Mouse (Mus musculus) limb, embryonic 12.5 days (tissue): Measurements from ENCODE around the gene Dgcr8. TPM values are rescaled to one million over a fixed set of nuclear protein-coding genes. Genes with fewer than 3 reads are reported as not detected.

ENCODE experiments used
- ATAC-seq: fragments of 200-750 bp; cut with Nextera tagmentation; 2 replicates; pipeline ENCODE4 v1.8.0; 2017; ENCODE audit warnings: low read depth, moderate TSS enrichment; ENCODE audit not compliant: insufficient number of reproducible peaks, insufficient read depth, low FRiP score, low TSS enrichment
- H3K27ac ChIP-seq: fragments of 300-500 bp; sonication (generic); 2 replicates; pipeline ENCODE4 v1.5.1; 2016; ENCODE audit warnings: mild to moderate bottlenecking, moderate library complexity
- H3K27me3 ChIP-seq: fragments of 300-500 bp; sonication (generic); 2 replicates; pipeline ENCODE4 v1.6.1; 2016; ENCODE audit warnings: mild to moderate bottlenecking, moderate library complexity
- H3K36me3 ChIP-seq: fragments of 300-500 bp; sonication (generic); 2 replicates; pipeline ENCODE4 v1.6.1; 2016; ENCODE audit warnings: mild to moderate bottlenecking, moderate library complexity
- H3K4me1 ChIP-seq: fragments of 300-500 bp; sonication (generic); replicated peaks from 2 replicates; pipeline ENCODE4 v1.6.1; 2016
- H3K4me2 ChIP-seq: fragments of 300-500 bp; sonication (generic); 2 replicates; pipeline ENCODE4 v1.6.1; 2016; ENCODE audit warnings: mild to moderate bottlenecking, moderate library complexity
- H3K4me3 ChIP-seq: fragments of 300-500 bp; sonication (generic); replicated peaks from 2 replicates; pipeline ENCODE4 v1.5.1; 2016; ENCODE audit warnings: mild to moderate bottlenecking
- H3K9ac ChIP-seq: fragments of 300-500 bp; sonication (generic); replicated peaks from 2 replicates; pipeline ENCODE4 v1.6.1; 2016; ENCODE audit warnings: mild to moderate bottlenecking, moderate library complexity
- H3K9me3 ChIP-seq: fragments of 300-500 bp; sonication (generic); 2 replicates; pipeline ENCODE4 v1.6.1; 2016; ENCODE audit warnings: mild to moderate bottlenecking, moderate library complexity
- WGBS: fragments of 180-500 bp; shearing (Covaris S2); methylation state at CpG from one replicate; pipeline ENCODE4 v1.1.7; 2016; 5-methylcytosine and 5-hydroxymethylcytosine counted together
- polyA plus RNA-seq: library from polyadenylated mRNA; unstranded; fragments of >200 nt; fragmentation: Nextera tagmentation; extraction: Ambion mirVana; gene quantifications from 2 replicates; pipeline ENCODE4 v1.2.1, GENCODE M21; 2016

The Dgcr8 gene
- 41.7 and 42.9 TPM in 2 replicates for polyA plus RNA-seq

DNA sequence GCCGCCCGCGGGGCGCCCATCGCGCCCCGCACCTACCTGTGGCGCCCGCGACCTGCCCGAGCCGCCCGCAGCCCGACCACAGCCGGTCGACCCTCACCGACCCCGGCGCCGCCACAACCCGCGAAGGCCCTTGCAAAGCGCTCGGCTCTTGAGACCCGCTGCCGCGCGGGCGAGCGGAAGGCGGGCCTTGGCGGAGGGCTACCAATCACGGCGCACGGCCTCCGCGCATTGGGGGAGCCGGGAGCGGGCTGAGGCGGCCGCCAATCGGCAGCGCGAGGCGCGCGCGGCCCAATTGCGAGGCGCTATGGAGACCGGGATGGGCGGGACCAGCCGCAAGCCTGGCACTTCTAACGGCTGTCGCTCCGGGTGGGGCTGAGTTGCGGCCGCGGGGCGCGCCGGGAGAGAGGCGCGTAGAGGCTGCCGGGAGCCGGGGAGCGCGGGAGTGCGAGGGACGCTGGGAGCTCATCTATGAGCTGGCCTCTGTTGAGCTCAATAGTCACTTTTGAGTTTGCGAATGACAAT is at the start of gene Dgcr8:
Gene Dgcr8, minus strand, starts transcription at position 180 of the 522 bp plus-strand sequence.
- Histone ChIP-seq H3K4me1 (peaks cover 28% of the 10 kb centered on the region), H3K36me3 (peaks cover 33% of the 10 kb centered on the region), H3K4me3 (peak within 1 kb of the TSS; percentile 94), H3K9ac (peak within 1 kb of the TSS; percentile 97), H3K9me3 (no peaks in the 10 kb centered on the region), H3K27ac (peak within 1 kb of the TSS; percentile 91), H3K27me3 (no peaks in the 10 kb centered on the region), H3K4me2 (peak within 1 kb of the TSS; percentile 97)
- WGBS: under 1% methylated on average over 56 of the region's 71 CpGs
- ATAC-seq: peak; percentile 99

DNA sequence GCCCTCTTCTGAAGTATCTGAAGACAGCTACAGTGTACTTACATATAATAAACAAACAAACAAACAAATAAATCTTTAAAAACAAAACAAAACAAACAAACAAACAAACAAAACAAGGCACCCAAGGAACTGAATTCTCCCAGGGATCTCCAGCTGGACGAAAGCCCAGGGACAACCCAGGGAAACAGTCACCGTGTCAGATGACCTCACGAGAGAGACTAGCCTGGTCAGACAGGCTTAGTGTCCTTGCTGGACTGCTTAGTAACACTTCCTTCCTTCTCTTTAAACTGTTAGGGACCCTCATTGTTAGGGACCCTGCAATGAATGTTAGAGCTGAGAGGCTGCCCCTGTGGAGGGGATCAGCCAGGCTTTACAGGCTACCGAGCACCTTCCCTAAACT is 48.2 kb upstream of the Dgcr8 start:
- H3K4me3 ChIP-seq: no peak overlapping the region
- H3K4me2 ChIP-seq: no peak overlapping the region
- H3K9me3 ChIP-seq: no peaks in the 10 kb centered on the region
- no peaks in the 10 kb centered on the region for H3K27me3 ChIP-seq
- no peak for ATAC-seq
- no peak overlapping the region for H3K9ac ChIP-seq
- 85% methylated on average over 4 of the region's 4 CpGs for WGBS
- no peaks in the 10 kb centered on the region for H3K4me1 ChIP-seq
- H3K36me3 ChIP-seq: no peaks in the 10 kb centered on the region
- no peak overlapping the region for H3K27ac ChIP-seq

DNA sequence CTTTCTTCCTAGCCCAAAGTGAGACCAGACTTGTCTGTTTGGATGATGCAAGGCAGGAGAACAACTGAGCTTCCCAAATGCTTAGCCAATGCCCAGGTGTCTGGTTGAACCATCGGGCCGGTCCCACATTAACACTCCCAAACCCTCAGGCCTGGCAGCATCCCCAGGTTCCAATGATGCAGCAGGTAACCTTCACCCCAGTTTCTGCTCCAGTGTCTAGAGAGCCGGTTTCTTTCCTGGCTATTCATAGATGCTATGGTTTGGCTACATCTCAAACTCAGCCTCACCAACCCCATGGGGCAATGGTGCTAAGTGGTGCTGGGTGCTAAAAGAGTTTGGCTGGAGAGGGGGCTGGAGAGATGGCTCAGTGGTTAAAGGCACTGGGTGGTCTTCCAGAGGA is 46.9 kb upstream of the Dgcr8 start:
- ATAC-seq: no peak
- H3K36me3 ChIP-seq: no peaks in the 10 kb centered on the region
- no peak overlapping the region for H3K9ac ChIP-seq
- H3K4me1 ChIP-seq: no peaks in the 10 kb centered on the region
- H3K4me3 ChIP-seq: no peak overlapping the region
- no peaks in the 10 kb centered on the region for H3K27me3 ChIP-seq
- no peak overlapping the region for H3K4me2 ChIP-seq
- 89% methylated on average over 3 of the region's 3 CpGs for WGBS
- H3K9me3 ChIP-seq: no peaks in the 10 kb centered on the region
- H3K27ac ChIP-seq: no peak overlapping the region

DNA sequence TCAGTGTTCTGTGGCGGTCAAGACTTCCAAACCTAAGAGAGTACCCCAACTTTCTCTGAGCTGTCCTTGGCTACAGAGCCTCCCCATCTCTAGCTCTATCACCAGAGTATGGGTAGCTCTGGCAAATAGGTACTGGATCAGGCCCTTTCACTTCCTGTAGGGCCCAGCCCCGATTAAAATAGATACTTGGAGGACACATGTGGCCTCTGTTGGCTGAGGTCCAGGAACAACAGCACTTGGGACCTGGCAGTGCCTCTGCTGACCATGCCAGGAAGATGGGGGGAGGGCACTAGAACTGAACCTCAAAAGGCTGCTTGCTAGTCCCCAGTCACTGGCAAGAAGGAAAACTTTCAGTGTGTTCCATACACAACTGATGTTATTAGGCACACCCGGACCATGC is 44.9 kb upstream of the Dgcr8 start:
- 84% methylated on average over 3 of the region's 3 CpGs for WGBS
- Histone ChIP-seq H3K27ac (no peak overlapping the region), H3K9me3 (no peaks in the 10 kb centered on the region), H3K4me2 (no peak overlapping the region), H3K36me3 (no peaks in the 10 kb centered on the region), H3K4me1 (no peaks in the 10 kb centered on the region), H3K4me3 (no peak overlapping the region), H3K27me3 (no peaks in the 10 kb centered on the region), H3K9ac (no peak overlapping the region)
- no peak for ATAC-seq

DNA sequence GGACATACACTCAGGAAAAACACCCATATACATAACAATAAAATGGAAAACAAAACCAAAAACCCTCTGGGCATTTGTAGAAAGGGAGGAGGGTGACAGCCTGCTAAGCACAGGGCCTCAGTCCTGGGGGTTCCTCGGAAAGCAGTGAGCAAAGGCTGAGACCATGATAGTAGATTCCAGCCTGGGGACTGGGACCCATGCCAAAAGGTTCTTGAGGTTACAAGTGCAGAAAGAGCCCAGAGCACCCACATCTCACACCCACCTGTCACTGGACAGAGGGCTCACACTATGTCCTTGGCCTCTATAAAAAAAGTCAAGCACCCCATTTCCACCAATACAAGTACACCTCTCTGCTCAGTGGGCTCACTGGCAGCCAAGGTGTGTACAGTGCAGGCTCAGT is 39.5 kb upstream of the Dgcr8 start:
- no peak overlapping the region for H3K4me2 ChIP-seq
- H3K4me1 ChIP-seq: no peaks in the 10 kb centered on the region
- no peak overlapping the region for H3K9ac ChIP-seq
- H3K9me3 ChIP-seq: no peaks in the 10 kb centered on the region
- no peak for ATAC-seq
- H3K36me3 ChIP-seq: no peaks in the 10 kb centered on the region
- WGBS: 91% methylated on average over 1 of the region's 1 CpGs
- H3K4me3 ChIP-seq: no peak overlapping the region
- no peak overlapping the region for H3K27ac ChIP-seq
- H3K27me3 ChIP-seq: no peaks in the 10 kb centered on the region

DNA sequence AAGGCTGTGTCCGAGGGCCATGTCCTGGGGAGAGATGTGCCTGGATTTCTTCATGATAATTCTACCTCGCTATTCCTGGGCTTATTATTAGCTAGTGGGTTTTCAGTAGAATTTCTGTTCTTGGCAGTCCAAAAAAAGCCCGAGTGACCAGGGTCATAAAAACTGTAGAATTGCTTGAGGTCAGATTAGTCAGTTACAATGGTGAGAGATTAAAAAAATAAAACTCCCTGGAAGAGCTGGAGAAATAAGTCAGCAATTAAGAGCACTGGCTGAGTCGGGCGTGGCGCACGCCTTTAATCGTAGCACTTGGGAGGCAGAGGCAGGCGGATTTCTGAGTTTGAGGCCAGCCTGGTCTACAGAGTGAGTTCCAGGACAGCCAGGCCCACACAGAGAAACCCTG is 38.9 kb upstream of the Dgcr8 start:
- Histone ChIP-seq H3K9ac (no peak overlapping the region), H3K4me2 (no peak overlapping the region), H3K36me3 (no peaks in the 10 kb centered on the region), H3K27me3 (no peaks in the 10 kb centered on the region), H3K9me3 (no peaks in the 10 kb centered on the region), H3K4me3 (no peak overlapping the region), H3K4me1 (no peaks in the 10 kb centered on the region), H3K27ac (no peak overlapping the region)
- 89% methylated on average over 9 of the region's 9 CpGs for WGBS
- no peak for ATAC-seq

DNA sequence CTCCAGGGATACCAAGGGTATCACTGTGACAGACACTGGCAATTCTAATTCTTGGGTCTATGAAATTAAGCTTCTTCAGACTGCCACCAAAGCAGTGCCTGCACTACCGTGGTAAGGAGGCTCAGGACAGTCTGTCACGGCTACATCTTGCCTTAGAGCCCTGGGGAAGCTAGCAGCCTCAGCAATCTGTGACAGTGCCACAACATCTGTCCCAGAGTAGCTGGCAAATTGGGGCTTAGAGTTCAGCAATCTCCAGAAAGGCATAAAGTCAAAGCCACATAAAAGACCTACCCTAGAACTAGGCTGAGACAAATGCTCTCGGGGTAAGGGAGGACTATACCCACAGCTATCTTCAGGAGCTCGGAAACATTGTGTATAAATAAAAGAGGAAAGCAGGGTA is 36.7 kb upstream of the Dgcr8 start:
- no peak for ATAC-seq
- Histone ChIP-seq H3K4me2 (no peak overlapping the region), H3K27ac (no peak overlapping the region), H3K27me3 (no peaks in the 10 kb centered on the region), H3K4me3 (no peak overlapping the region), H3K9me3 (no peaks in the 10 kb centered on the region), H3K9ac (no peak overlapping the region), H3K36me3 (no peaks in the 10 kb centered on the region), H3K4me1 (no peaks in the 10 kb centered on the region)
- 75% methylated on average over 4 of the region's 4 CpGs for WGBS

DNA sequence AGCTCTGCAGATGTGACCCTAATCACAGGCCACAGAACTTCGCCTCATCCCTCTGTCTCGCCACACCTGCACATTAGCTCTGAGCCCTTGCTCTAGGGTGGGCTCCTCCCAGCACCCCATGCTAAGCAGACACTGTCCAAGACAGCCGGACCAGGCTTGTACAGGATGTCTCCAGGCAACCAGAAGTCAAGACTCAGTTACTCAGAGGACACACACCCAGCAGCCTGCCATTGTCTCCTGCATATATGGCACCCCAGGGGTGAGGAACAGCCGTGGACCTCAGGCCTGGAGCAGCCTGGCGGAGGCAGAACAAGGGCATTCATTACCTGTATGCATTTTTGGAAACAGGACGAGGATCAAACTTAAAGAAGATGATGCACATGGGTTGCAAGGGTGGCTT is 35.0 kb upstream of the Dgcr8 start:
- no peak overlapping the region for H3K4me2 ChIP-seq
- no peak for ATAC-seq

DNA sequence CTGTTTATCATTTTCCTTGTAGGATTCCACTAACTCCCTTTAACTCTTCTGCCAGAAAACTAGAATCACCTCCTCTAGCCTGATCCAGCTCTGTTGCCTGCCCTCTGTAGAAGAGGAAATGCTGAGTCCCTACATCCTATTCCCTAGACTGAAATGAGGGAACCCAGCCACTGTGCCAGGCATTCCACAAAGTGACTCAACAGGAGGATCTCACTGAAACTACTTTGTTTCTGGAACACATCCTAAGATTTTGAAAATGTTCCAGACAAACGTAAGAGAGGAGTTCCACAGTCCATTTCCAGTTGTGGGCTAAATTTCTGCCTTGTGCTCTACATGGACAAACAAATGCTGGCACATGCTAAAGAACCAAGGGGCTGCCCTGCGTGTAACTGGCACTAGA is 34.4 kb upstream of the Dgcr8 start:
- Histone ChIP-seq H3K4me3 (no peak overlapping the region), H3K27me3 (no peaks in the 10 kb centered on the region), H3K36me3 (no peaks in the 10 kb centered on the region), H3K9me3 (no peaks in the 10 kb centered on the region), H3K4me2 (no peak overlapping the region), H3K9ac (0 out of 2 replicates have a peak overlapping the region, but pooled peaks have one; percentile 8), H3K4me1 (no peaks in the 10 kb centered on the region), H3K27ac (no peak overlapping the region)
- WGBS: 78% methylated on average over 2 of the region's 2 CpGs
- ATAC-seq: no peak

More for the DNA sequence above, 35.0 kb upstream of the Dgcr8 start:
- Histone ChIP-seq H3K27me3 (no peaks in the 10 kb centered on the region), H3K9ac (0 out of 2 replicates have a peak overlapping the region, but pooled peaks have one; percentile 8), H3K4me3 (no peak overlapping the region), H3K27ac (no peak overlapping the region), H3K4me1 (no peaks in the 10 kb centered on the region), H3K36me3 (no peaks in the 10 kb centered on the region), H3K9me3 (no peaks in the 10 kb centered on the region)
- WGBS: 82% methylated on average over 6 of the region's 6 CpGs

DNA sequence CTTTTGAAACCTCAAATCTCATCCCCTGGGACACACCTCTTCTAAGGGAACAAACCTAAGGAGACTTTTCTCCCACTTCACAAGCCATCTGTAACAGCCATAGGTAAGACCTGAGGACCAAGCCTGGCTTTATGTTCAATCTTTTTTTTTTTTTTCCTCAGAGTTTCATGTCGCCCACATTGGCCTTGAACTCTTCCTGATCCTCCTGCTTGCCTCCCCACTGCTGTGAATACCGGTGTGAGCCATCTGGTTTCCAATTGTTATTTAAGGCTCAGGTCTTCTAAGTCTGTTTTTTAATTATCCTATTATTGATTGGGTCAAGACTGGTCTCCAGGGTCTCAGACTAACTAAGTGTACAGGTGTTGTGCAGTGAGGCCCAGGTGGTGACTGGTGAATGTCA is 32.4 kb upstream of the Dgcr8 start:
- H3K9me3 ChIP-seq: no peaks in the 10 kb centered on the region
- no peaks in the 10 kb centered on the region for H3K36me3 ChIP-seq
- H3K9ac ChIP-seq: no peak overlapping the region
- ATAC-seq: no peak
- H3K4me1 ChIP-seq: no peaks in the 10 kb centered on the region
- no peak overlapping the region for H3K4me2 ChIP-seq
- 66% methylated on average over 2 of the region's 2 CpGs for WGBS
- no peak overlapping the region for H3K27ac ChIP-seq
- H3K27me3 ChIP-seq: no peaks in the 10 kb centered on the region
- no peak overlapping the region for H3K4me3 ChIP-seq

DNA sequence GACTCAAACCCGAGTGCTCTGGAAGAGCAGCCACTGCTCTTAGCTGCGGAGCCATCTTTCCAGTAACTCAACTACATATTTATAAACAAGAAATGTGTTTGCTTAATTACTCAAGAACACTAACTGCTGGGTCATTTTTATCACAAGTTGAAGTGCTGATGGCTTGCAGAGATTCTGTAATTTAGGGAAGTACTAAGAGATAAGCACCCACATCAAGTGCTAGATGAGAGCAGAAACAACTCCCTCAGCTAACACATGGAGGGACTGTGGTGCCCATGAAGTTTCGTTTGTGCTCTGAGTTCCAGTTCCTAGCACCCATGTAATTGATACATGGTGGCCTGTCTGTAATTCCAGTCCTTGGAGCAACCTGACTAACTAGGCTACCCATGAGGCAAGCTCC is 29.9 kb upstream of the Dgcr8 start:
- no peak overlapping the region for H3K27ac ChIP-seq
- WGBS: 89% methylated on average over 3 of the region's 3 CpGs
- H3K27me3 ChIP-seq: no peaks in the 10 kb centered on the region
- H3K4me1 ChIP-seq: no peaks in the 10 kb centered on the region
- H3K9ac ChIP-seq: no peak overlapping the region
- no peaks in the 10 kb centered on the region for H3K36me3 ChIP-seq
- no peak overlapping the region for H3K4me3 ChIP-seq
- H3K4me2 ChIP-seq: no peak overlapping the region
- no peaks in the 10 kb centered on the region for H3K9me3 ChIP-seq
- no peak for ATAC-seq

DNA sequence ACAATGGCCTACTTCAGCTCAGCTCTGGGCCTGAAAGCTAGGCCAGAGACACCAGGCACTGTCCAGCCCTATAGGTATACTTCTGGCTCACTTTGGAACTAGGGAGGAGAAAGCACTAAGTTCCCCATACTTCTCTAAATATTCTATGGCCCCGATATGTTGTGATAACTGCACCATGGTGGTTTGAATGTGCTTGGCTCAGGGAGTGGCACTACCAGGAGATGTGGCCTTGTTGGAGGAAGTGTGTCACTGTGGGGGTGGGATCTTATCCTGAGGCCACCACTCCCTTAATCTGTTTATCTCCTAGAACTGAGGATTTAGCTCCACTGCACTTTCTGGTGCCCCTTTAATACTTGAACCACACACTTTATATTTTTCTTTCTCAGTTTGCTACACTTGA is 19.1 kb upstream of the Dgcr8 start:
- Histone ChIP-seq H3K9ac (no peak overlapping the region), H3K4me1 (no peaks in the 10 kb centered on the region), H3K36me3 (0 out of 2 replicates have a peak, but pooled peaks cover 5% of the 10 kb centered on the region), H3K9me3 (no peaks in the 10 kb centered on the region), H3K4me2 (no peak overlapping the region), H3K27ac (no peak overlapping the region), H3K27me3 (no peaks in the 10 kb centered on the region), H3K4me3 (no peak overlapping the region)
- no peak for ATAC-seq
- WGBS: 83% methylated on average over 1 of the region's 1 CpGs
